Mouse (Mus musculus) heart, adult 11 months (tissue): ENCODE measurements at regions not wholly inside any gene's neighbourhood (a gene's known extent, or its start where the extent isn't known, plus 50 kb on each side); places are given as distances from the start of the nearest gene placed in this dataset.

Experiments used
- DNase-seq: peaks from one replicate; pipeline ENCODE4 v3.0.0; 2022

GRCm38 (mm10) chr1:98268853-98269252 lies 152.1 kb upstream of the Slco6d1 start:
- no peak for DNase-seq

- no peak for DNase-seq
Measured at GRCm38 (mm10) chr1:98270212-98270611, 150.7 kb upstream of the Slco6d1 start.

- DNase-seq = no peak
Measured at GRCm38 (mm10) chr1:98273966-98274616, 146.8 kb upstream of the Slco6d1 start.

- DNase-seq = no peak
Measured at GRCm38 (mm10) chr1:98275524-98275923, 145.4 kb upstream of the Slco6d1 start.

- no peak for DNase-seq
Measured at GRCm38 (mm10) chr1:98279446-98280048, 141.4 kb upstream of the Slco6d1 start.

- DNase-seq = no peak
Measured at GRCm38 (mm10) chr1:98280263-98281052, 140.5 kb upstream of the Slco6d1 start.

GRCm38 (mm10) chr1:98281053-98281770 lies 139.7 kb upstream of the Slco6d1 start:
- DNase-seq = no peak

- DNase-seq = no peak
Measured at GRCm38 (mm10) chr1:98281771-98282149, 139.2 kb upstream of the Slco6d1 start.

- no peak for DNase-seq
Measured at GRCm38 (mm10) chr1:98303166-98303565, 117.8 kb upstream of the Slco6d1 start.

- DNase-seq = peak; percentile 56
Measured at GRCm38 (mm10) chr1:98306363-98306762, 114.6 kb upstream of the Slco6d1 start.

- peak; percentile 70 for DNase-seq
Measured at GRCm38 (mm10) chr1:98307519-98307918, 113.4 kb upstream of the Slco6d1 start.

GRCm38 (mm10) chr1:98309894-98310293 lies 111.0 kb upstream of the Slco6d1 start:
- no peak for DNase-seq

GRCm38 (mm10) chr1:98350095-98350549 lies 70.8 kb upstream of the Slco6d1 start:
- no peak for DNase-seq

- no peak for DNase-seq
Measured at GRCm38 (mm10) chr1:98350725-98351124, 70.2 kb upstream of the Slco6d1 start.

- no peak for DNase-seq
Measured at GRCm38 (mm10) chr1:98351530-98351929, 69.4 kb upstream of the Slco6d1 start.
